Mouse (Mus musculus): ENCODE measurements at regions not wholly inside any gene's neighbourhood (a gene's known extent, or its start where the extent isn't known, plus 50 kb on each side); places are given as distances from the start of the nearest gene placed in this dataset.

GRCm38 (mm10) chr13:97651761-97652160, 108.7 kb downstream of the Gm10260 start:
- DNase-seq (ENCODE audit: low read depth): no peak

DNA sequence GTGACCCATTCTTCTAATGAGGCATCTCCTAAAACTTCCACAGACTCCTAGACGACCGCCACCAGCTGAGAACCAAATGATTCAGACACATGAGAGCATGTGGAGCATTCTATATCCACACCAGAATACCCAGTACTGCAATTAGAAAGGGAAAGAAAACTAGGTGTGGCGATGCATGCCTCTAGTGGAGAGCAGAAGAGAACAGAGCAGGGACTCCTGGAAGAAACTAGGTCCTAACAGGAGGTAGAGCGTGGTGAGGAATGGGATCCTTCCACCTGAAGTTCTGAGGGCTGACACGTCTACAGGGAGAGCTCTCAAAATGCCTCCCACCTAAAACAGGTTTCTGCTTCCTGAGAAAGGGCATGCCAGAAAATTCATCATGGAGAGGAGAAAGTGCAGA, 109.3 kb downstream of the Gm10260 start:
- no peak for DNase-seq (ENCODE audit: low read depth)

GRCm38 (mm10) chr13:97650191-97650590, 110.2 kb downstream of the Gm10260 start:
- DNase-seq (ENCODE audit: low read depth): no peak

DNA sequence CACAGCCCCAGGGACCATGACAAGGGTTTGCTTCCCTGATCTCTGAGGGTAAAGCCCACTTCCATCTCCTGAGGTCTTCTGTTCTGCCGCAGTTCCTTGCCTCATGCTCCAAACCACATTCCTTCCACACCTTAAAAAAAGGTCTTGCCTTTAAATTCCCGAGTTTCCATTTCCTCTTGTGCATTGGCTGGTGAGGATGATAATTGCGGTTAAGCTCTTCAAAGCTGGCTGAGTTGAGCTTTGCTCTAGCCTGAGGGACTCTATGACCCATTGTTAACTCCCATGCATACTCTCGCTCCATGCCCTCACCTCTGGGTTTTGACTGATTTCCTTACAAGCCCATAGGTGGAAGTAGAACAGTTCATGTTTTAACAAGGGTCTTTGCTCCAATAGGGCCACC, 112.9 kb downstream of the Gm10260 start:
- no peak for DNase-seq (ENCODE audit: low read depth)

DNA sequence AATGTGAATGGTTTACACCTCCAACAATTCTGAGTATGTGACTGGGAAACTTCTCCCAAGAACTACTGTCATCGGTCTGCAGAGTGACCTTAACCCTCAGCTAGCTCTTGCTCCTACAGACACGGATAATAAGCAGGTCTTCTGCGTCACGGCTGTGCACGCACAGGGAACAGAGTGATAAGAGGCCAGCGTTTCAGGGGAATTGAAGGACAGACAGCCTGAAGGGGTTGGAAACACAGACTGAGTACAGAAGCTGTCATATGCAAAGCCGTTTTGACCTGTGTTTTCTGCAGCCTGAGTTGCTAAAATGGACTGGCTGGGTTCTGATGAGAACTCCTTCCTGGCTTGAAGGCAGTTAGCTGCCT, 114.4 kb downstream of the Gm10260 start:
- no peak for DNase-seq (ENCODE audit: low read depth)

GRCm38 (mm10) chr13:97645107-97646020, 115.1 kb downstream of the Gm10260 start:
- peak; percentile 1 for DNase-seq (ENCODE audit: low read depth)

DNA sequence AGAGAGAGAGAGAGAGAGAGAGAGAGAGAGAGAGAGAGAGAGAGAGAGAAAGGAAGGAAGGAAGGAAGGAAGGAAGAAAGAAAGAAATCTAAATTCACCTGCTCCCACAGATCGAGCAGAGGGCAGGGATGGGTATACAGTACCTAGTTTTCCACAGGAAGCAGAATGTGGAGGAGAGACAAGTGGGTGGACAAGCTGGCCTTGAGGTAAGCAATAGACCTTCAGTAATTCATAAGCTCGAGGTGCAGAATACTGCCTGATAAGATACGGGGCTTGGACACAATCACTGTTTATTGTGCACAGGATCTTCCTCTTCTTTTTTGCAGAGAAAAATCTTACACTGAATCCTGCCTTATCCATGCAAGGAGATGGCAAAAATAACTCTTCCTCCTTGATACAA, 120.2 kb downstream of the Gm10260 start:
- no peak for DNase-seq (ENCODE audit: low read depth)

- DNase-seq (ENCODE audit: low read depth): no peak
These were observed 120.8 kb downstream of the Gm10260 start for GRCm38 (mm10) chr13:97639656-97640055.

- no peak for DNase-seq (ENCODE audit: low read depth)
These were observed 121.9 kb downstream of the Gm10260 start for GRCm38 (mm10) chr13:97638457-97639088.

- no peak for DNase-seq (ENCODE audit: low read depth)
These were observed 122.9 kb downstream of the Gm10260 start for GRCm38 (mm10) chr13:97637506-97637905.

GRCm38 (mm10) chr13:97634041-97634788, 126.2 kb downstream of the Gm10260 start:
- no peak for DNase-seq (ENCODE audit: low read depth)

GRCm38 (mm10) chr13:97633551-97633950, 126.9 kb downstream of the Gm10260 start:
- no peak for DNase-seq (ENCODE audit: low read depth)

DNA sequence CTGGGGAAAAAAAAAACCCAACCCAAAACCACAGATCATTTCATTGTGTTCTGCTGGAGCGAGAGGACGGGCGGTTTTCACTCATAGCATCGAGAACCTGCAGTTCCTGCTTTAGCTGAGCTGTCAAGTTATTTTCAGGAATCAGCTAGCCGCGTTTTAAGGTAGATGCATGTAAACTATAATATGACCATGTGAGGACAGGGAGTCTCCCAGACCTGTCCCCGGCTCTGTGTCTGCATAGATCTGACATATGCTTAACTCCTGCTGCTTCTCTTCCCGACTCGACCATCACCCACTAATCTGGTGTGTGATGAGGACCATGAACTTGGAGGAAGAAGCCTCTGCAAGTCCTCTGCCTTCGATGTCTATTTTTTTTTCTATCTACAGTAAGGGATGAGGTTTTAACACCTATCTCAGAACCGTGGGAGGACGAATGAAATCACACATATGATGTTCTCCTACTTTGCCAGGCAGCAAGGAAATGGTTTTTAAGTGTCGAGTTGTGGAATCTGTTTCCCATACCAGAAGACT, 128.5 kb downstream of the Gm10260 start:
- DNase-seq (ENCODE audit: low read depth): no peak

DNA sequence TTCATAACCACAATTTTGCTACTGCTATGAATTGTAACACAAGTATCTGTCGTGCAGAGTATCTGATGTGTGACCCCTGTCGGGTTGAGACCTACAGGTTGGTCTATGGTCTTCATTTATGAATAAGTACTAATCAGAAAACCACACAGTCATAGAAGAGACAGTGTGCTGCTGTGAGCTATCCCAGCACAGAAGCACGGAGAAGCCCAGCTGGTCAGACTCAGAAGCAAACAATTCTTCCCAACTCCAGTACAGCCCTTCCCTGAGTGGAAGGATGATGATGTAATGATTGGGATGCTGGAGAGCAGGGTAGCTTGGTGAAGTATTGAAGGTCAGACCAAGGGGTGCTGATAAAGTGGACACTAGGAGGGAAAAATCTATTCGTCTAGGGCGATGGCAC, 129.5 kb downstream of the Gm10260 start:
- no peak for DNase-seq (ENCODE audit: low read depth)

GRCm38 (mm10) chr13:97628608-97629007, 131.8 kb downstream of the Gm10260 start:
- no peak for DNase-seq (ENCODE audit: low read depth)

DNA sequence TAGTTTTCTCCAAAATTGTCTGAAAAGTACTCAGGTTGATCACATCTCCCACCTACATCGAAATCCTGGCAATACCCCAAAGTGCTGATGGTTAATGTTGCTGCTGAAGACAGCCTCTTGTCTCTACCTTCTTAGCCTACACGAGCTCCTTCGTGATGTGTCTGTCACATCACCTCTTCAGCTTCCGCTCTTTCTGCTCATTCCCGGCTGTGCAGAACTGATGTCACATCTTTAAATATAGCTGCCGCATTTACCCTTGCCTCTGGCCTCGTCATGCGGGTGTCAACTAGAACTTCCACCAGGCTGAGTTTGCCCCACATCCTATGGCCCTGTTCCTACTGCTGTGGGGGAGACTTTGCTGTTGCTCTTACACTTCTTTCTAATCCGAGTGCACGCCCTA, 133.2 kb downstream of the Gm10260 start:
- no peak for DNase-seq (ENCODE audit: low read depth)

GRCm38 (mm10) chr13:97626786-97627185, 133.6 kb downstream of the Gm10260 start:
- DNase-seq (ENCODE audit: low read depth): no peak

- DNase-seq (ENCODE audit: low read depth): no peak
These were observed 134.3 kb downstream of the Gm10260 start for GRCm38 (mm10) chr13:97626116-97626515.

DNA sequence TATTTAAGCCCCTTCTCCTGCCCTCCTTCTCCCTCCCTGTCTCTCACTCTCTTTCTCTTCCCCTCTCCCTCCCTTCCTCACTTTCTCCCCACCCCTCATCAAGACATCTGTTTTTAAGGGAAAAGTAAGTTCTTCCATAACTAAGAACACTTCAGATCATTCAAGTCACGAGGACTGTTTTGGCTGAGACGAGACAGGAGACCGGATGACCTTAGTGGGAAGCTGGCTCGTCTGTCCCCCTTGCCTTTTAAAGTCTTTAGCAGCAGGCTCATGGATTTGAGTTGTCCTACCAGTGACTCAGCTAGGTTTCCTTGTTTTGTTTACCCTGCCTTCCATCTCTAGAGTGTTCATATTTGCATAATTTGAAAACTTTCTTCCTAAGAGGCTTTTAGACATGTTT, 135.0 kb downstream of the Gm10260 start:
- DNase-seq (ENCODE audit: low read depth): no peak

GRCm38 (mm10) chr13:97618190-97618586, 142.2 kb downstream of the Gm10260 start:
- DNase-seq (ENCODE audit: low read depth): no peak

DNA sequence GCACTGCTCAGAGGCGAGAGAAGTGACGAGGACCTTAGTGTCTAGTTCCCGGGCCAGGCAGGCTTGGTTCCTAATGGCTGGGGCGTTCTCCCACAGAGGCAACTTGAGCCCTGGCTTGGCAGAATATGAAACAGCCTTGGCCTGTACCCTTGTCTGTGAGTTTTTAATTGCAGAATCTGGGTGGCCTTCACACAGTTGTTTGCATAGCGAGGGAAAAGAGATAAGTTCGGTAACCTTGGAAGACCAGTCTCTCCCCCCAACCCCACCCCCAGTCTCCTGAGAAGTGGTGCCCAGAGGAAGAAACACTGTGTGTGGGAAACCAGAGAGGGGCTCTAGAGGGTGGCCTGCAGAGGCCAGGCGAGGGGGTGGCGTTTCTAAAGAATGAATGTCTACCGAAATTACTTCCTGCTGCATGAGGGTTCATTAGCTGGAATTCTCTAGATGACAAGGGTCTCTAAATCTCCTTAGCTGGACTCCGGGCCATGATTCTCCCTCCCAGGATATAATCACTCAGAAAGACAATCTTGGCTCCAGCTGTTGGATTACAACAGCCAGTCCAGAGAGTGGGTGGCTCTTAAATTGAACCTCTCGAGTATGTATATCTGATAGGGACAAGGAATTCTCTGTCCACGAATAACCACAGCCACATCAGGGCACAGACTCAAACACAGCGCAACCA, 142.8 kb downstream of the Gm10260 start:
- no peak for DNase-seq (ENCODE audit: low read depth)

DNA sequence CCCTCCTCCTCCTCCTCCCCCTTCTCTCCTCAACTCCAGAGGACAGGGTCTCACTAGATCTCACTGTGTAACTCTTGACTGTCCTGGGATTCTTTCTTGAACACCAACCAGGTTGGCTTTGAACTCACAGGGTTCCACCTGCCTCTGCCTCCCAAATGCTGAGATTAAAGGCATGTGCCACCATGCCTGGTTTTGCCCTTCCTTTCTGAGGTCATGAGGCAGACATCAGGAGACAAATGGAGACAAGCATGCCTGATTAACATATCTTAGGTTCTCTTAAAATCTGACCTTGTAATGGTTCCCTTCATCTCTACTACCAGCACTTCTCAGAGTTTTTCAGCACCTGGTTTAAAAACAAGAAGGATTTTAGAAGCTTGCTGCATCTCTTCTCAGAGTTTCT, 143.5 kb downstream of the Gm10260 start:
- no peak for DNase-seq (ENCODE audit: low read depth)
